In genomic region chr2:152785446-152786350, GRCm38 (mm10) we compare ENCODE assay signal across 8 mouse cellular contexts. TPM values are rescaled to one million over a fixed set of nuclear protein-coding genes. Genes with fewer than 3 reads are reported as not detected.
A peak's percentile ranks its signal among the peaks of the same experiment; 100 is the strongest.
DNase-seq lines count a peak whose midpoint lies in the region; ATAC-seq and TF ChIP-seq lines count a peak whose summit lies in the region.

No protein-coding gene starts in this region.

- no peaks in the 10 kb centered on the region for H3K9me3 ChIP-seq in intestine, postnatal 0 days (ENCODE audit: control insufficient read depth)

- H3K27me3 ChIP-seq in cerebellum, adult 2 months (ENCODE audit: control insufficient read depth, insufficient read depth, low read length), result no peaks in the 10 kb centered on the region
- H3K27me3 ChIP-seq in intestine, postnatal 0 days (replicated peaks; ENCODE audit: control insufficient read depth, insufficient read depth, low read length), result no peaks in the 10 kb centered on the region

- H3K27ac ChIP-seq in cerebellum, adult 2 months (ENCODE audit: insufficient read depth, low read length), result peak overlapping the region; percentile 93
- peak overlapping the region; percentile 58; the same call in 1 of the 2 replicates for H3K27ac ChIP-seq in intestine, postnatal 0 days (ENCODE audit: low read depth, low read length)

- peak; percentile 68 for DNase-seq in ZHBTc4 (ENCODE audit: low read depth, low spot score)
- DNase-seq in cerebellum, adult 2 months, result peak; percentile 87 to 90
- DNase-seq in gastrocnemius, postnatal 36 days, result peak; percentile 71 to 79
- peak; percentile 55 to 93 for DNase-seq in left cerebral cortex, postnatal 10 days (ENCODE audit: extremely low spot score in 1 of 2, low spot score in 2 of 2)
- DNase-seq in lung, postnatal 4 days, result peak; percentile 80 to 89
- peak; percentile 77 for DNase-seq in telencephalon, adult 2 months (ENCODE audit: low read depth, low spot score)
- no peak for DNase-seq in thymus, postnatal 10 days (ENCODE audit: low spot score in 2 of 2)

- TF ChIP-seq CTCF in cerebellum, adult 2 months (IDR thresholded peaks at IDR 0.05; ENCODE audit: borderline replicate concordance, insufficient read depth, low read depth, low read length), result no peak
- no peak for TF ChIP-seq CTCF in intestine, postnatal 0 days (IDR thresholded peaks at IDR 0.05; ENCODE audit: low read depth)

- peak; percentile 5; the same call in 1 of the 2 replicates for ATAC-seq in intestine, postnatal 0 days

- H3K36me3 ChIP-seq in intestine, postnatal 0 days (ENCODE audit: control insufficient read depth, insufficient read depth), result peaks cover 20% of the 10 kb centered on the region

- peak overlapping the region; percentile 3 for H3K4me3 ChIP-seq in cerebellum, adult 2 months (replicated peaks; ENCODE audit: insufficient read depth, low read depth, low read length)
- H3K4me3 ChIP-seq in intestine, postnatal 0 days (ENCODE audit: low read depth, low read length), result no peak overlapping the region

- H3K9ac ChIP-seq in intestine, postnatal 0 days (ENCODE audit: low read depth, low read length), result no peak overlapping the region

- H3K4me1 ChIP-seq in cerebellum, adult 2 months (ENCODE audit: control insufficient read depth, insufficient read depth, low read length), result peaks cover 65% of the 10 kb centered on the region
- H3K4me1 ChIP-seq in intestine, postnatal 0 days (replicated peaks; ENCODE audit: control insufficient read depth, insufficient read depth, low read length), result no peaks in the 10 kb centered on the region

- WGBS in cerebellum, adult 2 months, result 2% methylated on average over 18 of the region's 18 CpGs
- 30% methylated on average over 18 of the region's 18 CpGs for WGBS in intestine, postnatal 0 days

- H3K4me2 ChIP-seq in intestine, postnatal 0 days (replicated peaks; ENCODE audit: low read depth), result 0 out of 2 replicates have a peak overlapping the region, but pooled peaks have one; percentile 6

- intact Hi-C loops in gastrocnemius, postnatal 36 days (cut with DNase I), result loop anchor here (5.0 kb wide), 1 partner anchor 37 kb away; no protein-coding TSS in a partner anchor
- intact Hi-C loops in left cerebral cortex, postnatal 10 days (cut with DNase I), result loop anchor here (5.0 kb wide), 1 partner anchor 42 kb away; no protein-coding TSS in a partner anchor

- no peak; the same call in 1 of the 2 replicates for TF ChIP-seq POLR2A in cerebellum, adult 2 months (IDR thresholded peaks at IDR 0.05; ENCODE audit: borderline replicate concordance, insufficient read depth, low read length)

RNA-seq across cellular contexts. Expression of gene Cox4i2, which starts 31.7 kb away (rescaled TPM):
- polyA plus RNA-seq in cerebellum, adult 2 months (2012; rRNA removed), result 9.2 and 9.7 TPM in 2 replicates
- total RNA-seq in gastrocnemius, postnatal 36 days (2021), result 1 to 10 TPM; 2.9 TPM
- polyA plus RNA-seq in intestine, postnatal 0 days (2015; fragmentation: Nextera tagmentation; extraction: Ambion mirVana), result 9.3 and 9.5 TPM in 2 replicates
- total RNA-seq in left cerebral cortex, postnatal 10 days (2021), result 1 to 10 TPM; 1.7 to 1.8 TPM

RNA-seq across cellular contexts. Expression of gene Bcl2l1, which starts 45.8 kb away (rescaled TPM):
- 141 and 142 TPM in 2 replicates for polyA plus RNA-seq in cerebellum, adult 2 months (2012; rRNA removed)
- 10 to 100 TPM; 15.4 to 17.6 TPM for total RNA-seq in gastrocnemius, postnatal 36 days (2021)
- 58.5 and 62.5 TPM in 2 replicates for polyA plus RNA-seq in intestine, postnatal 0 days (2015; fragmentation: Nextera tagmentation; extraction: Ambion mirVana)
- total RNA-seq in left cerebral cortex, postnatal 10 days (2021), result 100 to 1,000 TPM; 118 to 123 TPM

RNA-seq across cellular contexts. Expression of gene Id1, which starts 49.6 kb away (rescaled TPM):
- polyA plus RNA-seq in cerebellum, adult 2 months (2012; rRNA removed), result 63.8 and 68.7 TPM in 2 replicates
- 10 to 100 TPM; 11.5 to 17.7 TPM for total RNA-seq in gastrocnemius, postnatal 36 days (2021)
- 76.1 and 92.4 TPM in 2 replicates for polyA plus RNA-seq in intestine, postnatal 0 days (2015; fragmentation: Nextera tagmentation; extraction: Ambion mirVana)
- total RNA-seq in left cerebral cortex, postnatal 10 days (2021), result 10 to 100 TPM; 20.6 to 24.5 TPM

Comparison
In these comparisons a context has a peak if more than half of its experiments do, and no peak if none do; other contexts are left out.
1. DNase-seq: peak in ZHBTc4 (single experiment), cerebellum, adult 2 months (2 of 2), gastrocnemius, postnatal 36 days (2 of 2), left cerebral cortex, postnatal 10 days (2 of 2), lung, postnatal 4 days (2 of 2) and telencephalon, adult 2 months (single experiment); none in thymus, postnatal 10 days (0 of 2).
2. RNA of gene Bcl2l1, which starts 45.8 kb away (total RNA-seq): 118 to 123 TPM in left cerebral cortex, postnatal 10 days; 15.4 to 17.6 TPM in gastrocnemius, postnatal 36 days; every median in the first group is over 4 times any median in the second.